Mouse (Mus musculus) intestine, postnatal 0 days (tissue): ENCODE results near the gene Gopc. TPM values are rescaled to one million over a fixed set of nuclear protein-coding genes. Genes with fewer than 3 reads are reported as not detected.
"Not testable (repeated sequence)": the region's sequence is repeated elsewhere in the genome, so short reads cannot be mapped to it uniquely, and the experiment has no call there.

Experiments
- ATAC-seq: fragments of 200-750 bp; cut with Nextera tagmentation; 2 replicates; pipeline ENCODE4 v1.8.0; 2017; ENCODE audit warnings: mild to moderate bottlenecking, moderate TSS enrichment, moderate library complexity
- H3K27ac ChIP-seq: fragments of 300-500 bp; sonication (generic); 2 replicates; pipeline ENCODE4 v1.5.1; 2014; ENCODE audit warnings: mild to moderate bottlenecking, low read depth, low read length, moderate library complexity
- H3K27me3 ChIP-seq: fragments of 300-500 bp; sonication (generic); replicated peaks from 2 replicates; pipeline ENCODE4 v1.6.1; 2014; ENCODE audit warnings: low read length, mixed read lengths; ENCODE audit not compliant: control insufficient read depth, insufficient read depth
- H3K36me3 ChIP-seq: fragments of 300-500 bp; sonication (generic); 2 replicates; pipeline ENCODE4 v1.6.1; 2014; ENCODE audit warnings: mild to moderate bottlenecking, moderate library complexity; ENCODE audit not compliant: control insufficient read depth, insufficient read depth
- H3K4me1 ChIP-seq: fragments of 300-500 bp; sonication (generic); replicated peaks from 2 replicates; pipeline ENCODE4 v1.6.1; 2014; ENCODE audit warnings: antibody characterized with exemption, low read length, mixed read lengths; ENCODE audit not compliant: control insufficient read depth, insufficient read depth
- H3K4me2 ChIP-seq: fragments of 300-500 bp; sonication (generic); replicated peaks from 2 replicates; pipeline ENCODE4 v1.6.1; 2014; ENCODE audit warnings: low read depth, mild to moderate bottlenecking, moderate library complexity
- H3K4me3 ChIP-seq: fragments of 300-500 bp; sonication (generic); 2 replicates; pipeline ENCODE4 v1.5.1; 2014; ENCODE audit warnings: low read depth, low read length
- H3K9ac ChIP-seq: fragments of 300-500 bp; sonication (generic); 2 replicates; pipeline ENCODE4 v1.6.1; 2014; ENCODE audit warnings: mild to moderate bottlenecking, low read depth, low read length
- H3K9me3 ChIP-seq: fragments of 300-500 bp; sonication (generic); 2 replicates; pipeline ENCODE4 v1.6.1; 2016; ENCODE audit warnings: mixed run types; ENCODE audit not compliant: control insufficient read depth
- CTCF ChIP-seq: sonication (generic); IDR thresholded peaks from 2 replicates; pipeline ENCODE4 v1.5.1; 2016; ENCODE audit warnings: low read depth, mild to moderate bottlenecking, control low read depth, antibody characterized with exemption, moderate library complexity
- WGBS: fragments of 180-500 bp; shearing (Covaris S2); extraction: QIAGEN DNeasy Blood & Tissue Kit; methylation state at CpG from one replicate; pipeline ENCODE4 v1.1.7; 2014; 5-methylcytosine and 5-hydroxymethylcytosine counted together
- polyA plus RNA-seq: library from polyadenylated mRNA; unstranded; fragments of >200 nt; fragmentation: Nextera tagmentation; extraction: Ambion mirVana; gene quantifications from 2 replicates; pipeline ENCODE4 v1.2.1, GENCODE M21; 2015

Gopc gene
- polyA plus RNA-seq, 1 experiment from 2014 or later = 10.4 TPM

DNA sequence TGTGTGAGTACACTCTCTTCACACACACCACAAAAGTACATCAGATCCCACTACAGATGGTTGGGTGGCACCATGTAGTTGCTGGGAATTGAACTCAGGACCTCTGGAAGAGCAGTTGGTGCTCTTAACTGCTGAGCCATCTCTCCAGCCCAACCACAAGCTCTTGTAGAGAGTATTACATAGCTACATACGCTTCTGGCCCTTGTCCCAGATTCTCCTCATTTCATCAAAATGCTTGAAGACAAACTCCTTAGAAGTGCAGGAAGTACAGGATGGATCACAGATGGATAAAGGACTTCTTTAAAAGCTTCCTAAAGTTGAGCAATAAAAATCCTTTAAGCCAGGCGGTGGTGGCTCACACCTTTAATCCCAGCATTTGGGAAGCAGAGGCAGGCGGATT is 60.0 kb downstream of the Gopc start:
- no peak overlapping the region for H3K4me3 ChIP-seq
- H3K4me2 ChIP-seq = no peak overlapping the region
- H3K27me3 ChIP-seq = no peaks in the 10 kb centered on the region
- TF ChIP-seq CTCF = no peak
- H3K9me3 ChIP-seq = no peaks in the 10 kb centered on the region
- ATAC-seq = no peak
- WGBS = 84% methylated on average over 3 of the region's 3 CpGs
- H3K4me1 ChIP-seq = no peaks in the 10 kb centered on the region
- H3K9ac ChIP-seq = no peak overlapping the region
- peaks cover 31% of the 10 kb centered on the region for H3K36me3 ChIP-seq
- no peak overlapping the region for H3K27ac ChIP-seq

DNA sequence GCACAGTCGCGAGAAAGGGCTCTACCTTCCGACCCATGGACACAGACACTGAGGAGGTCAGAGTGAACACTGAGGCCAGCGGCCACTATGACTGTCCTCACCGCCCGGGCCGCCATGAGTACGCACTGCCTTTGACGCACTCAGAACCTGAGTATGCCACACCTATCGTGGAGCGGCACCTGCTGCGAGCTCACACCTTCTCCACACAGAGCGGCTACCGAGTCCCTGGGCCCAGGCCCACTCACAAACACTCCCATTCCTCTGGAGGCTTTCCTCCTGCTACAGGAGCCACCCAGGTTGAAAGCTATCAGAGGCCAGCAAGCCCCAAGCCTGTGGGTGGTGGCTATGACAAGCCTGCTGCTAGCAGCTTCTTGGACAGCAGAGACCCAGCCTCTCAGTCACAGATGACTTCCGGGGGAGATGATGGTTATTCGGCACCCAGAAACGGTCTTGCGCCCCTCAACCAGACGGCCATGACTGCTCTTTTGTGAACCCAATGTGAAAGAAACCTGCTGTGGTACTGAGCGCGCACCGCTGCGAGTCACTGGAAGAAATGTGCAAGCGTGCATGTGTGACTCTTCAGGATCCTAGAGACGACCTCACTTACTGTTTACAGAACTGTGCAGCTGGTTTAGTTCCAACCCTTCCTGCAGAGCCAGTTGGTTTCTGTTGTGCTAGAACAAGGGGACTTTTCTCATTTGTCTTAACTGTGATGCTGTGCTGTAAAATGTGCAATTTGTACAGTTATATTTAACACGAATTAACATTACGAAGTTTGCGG is 62.2 kb downstream of the Gopc start:
- H3K4me3 ChIP-seq = no peak overlapping the region
- H3K27me3 ChIP-seq = no peaks in the 10 kb centered on the region
- no peak for ATAC-seq
- no peak overlapping the region for H3K4me2 ChIP-seq
- H3K27ac ChIP-seq = peak overlapping the region; percentile 15; the same call in 1 of the 2 replicates
- H3K4me1 ChIP-seq = no peaks in the 10 kb centered on the region
- WGBS = 83% methylated on average over 28 of the region's 28 CpGs
- peaks cover 50% of the 10 kb centered on the region for H3K36me3 ChIP-seq
- H3K9me3 ChIP-seq = no peaks in the 10 kb centered on the region
- no peak overlapping the region for H3K9ac ChIP-seq
- no peak for TF ChIP-seq CTCF

DNA sequence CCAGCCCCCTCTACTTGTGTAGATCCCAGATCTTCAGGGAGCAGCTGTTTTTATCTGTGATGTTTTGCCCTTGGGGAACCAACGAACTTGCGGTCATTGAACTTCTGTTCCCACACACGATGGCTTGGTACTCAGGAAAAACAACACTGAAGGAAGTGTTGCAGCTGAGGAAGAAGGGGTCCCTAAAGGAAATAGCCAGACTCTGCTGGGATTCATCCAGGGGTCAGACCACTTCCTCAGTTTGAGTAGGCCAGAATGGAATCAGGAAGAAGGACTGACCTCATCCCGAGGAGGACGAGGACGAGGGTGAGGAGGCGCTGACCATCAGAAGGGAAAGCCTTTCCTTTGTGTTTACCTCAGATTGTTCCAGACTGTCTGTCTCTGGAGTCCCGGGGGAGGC is 72.7 kb downstream of the Gopc start:
- no peak overlapping the region for H3K9ac ChIP-seq
- H3K4me2 ChIP-seq = no peak overlapping the region
- no peaks in the 10 kb centered on the region for H3K4me1 ChIP-seq
- no peaks in the 10 kb centered on the region for H3K9me3 ChIP-seq
- no peak overlapping the region for H3K27ac ChIP-seq
- no peak for ATAC-seq
- WGBS = 53% methylated on average over 8 of the region's 8 CpGs
- H3K4me3 ChIP-seq = no peak overlapping the region
- peaks cover 49% of the 10 kb centered on the region for H3K36me3 ChIP-seq
- no peak for TF ChIP-seq CTCF
- H3K27me3 ChIP-seq = no peaks in the 10 kb centered on the region

DNA sequence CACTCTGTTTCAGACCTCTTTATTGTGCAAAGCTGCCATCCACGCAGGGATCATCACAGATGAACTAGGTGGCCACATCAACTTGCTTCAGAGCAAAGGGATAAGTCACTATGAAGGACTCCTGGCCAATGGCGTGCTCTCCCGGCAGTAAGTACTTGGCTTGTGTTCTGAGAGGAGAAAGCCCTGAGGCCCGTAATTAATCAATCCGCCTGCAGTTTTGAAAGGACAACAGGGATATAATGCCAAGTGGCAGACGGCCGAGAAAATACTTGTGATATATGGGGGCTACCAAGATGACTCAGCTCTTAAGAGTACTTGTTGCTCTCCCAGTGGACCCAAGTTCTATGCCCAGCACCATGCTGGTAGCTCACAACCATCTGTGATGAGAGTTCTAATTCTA is 77.3 kb downstream of the Gopc start:
- Histone ChIP-seq H3K27ac (no peak overlapping the region), H3K9ac (no peak overlapping the region), H3K27me3 (no peaks in the 10 kb centered on the region), H3K36me3 (peaks cover 26% of the 10 kb centered on the region), H3K4me3 (no peak overlapping the region), H3K4me2 (no peak overlapping the region), H3K9me3 (no peaks in the 10 kb centered on the region), H3K4me1 (no peaks in the 10 kb centered on the region)
- no peak for TF ChIP-seq CTCF
- 77% methylated on average over 7 of the region's 7 CpGs for WGBS
- no peak for ATAC-seq

DNA sequence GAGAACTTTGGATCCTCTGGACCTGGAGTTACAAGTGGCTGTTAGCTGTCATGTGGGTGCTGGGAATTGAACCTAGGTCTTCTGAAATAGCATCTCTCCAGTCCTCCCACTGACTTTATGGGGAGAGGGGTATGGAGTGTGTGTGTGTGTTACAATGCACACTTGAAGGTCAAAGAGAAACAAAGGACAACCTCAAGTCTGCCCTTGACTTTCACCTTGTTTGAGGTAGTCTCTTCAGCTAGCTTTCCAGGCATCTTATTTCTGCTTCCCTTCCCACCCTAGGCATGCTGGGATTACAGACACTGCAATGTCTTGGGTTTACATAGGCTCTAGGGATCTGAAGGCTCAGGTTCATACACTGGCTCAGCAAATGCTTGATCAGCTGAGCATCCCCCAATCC is 79.7 kb downstream of the Gopc start:
- no peaks in the 10 kb centered on the region for H3K9me3 ChIP-seq
- H3K4me1 ChIP-seq = no peaks in the 10 kb centered on the region
- H3K36me3 ChIP-seq = peaks cover 30% of the 10 kb centered on the region
- no peak overlapping the region for H3K27ac ChIP-seq
- H3K4me2 ChIP-seq = no peak overlapping the region
- no peak overlapping the region for H3K9ac ChIP-seq
- ATAC-seq = no peak
- TF ChIP-seq CTCF = no peak
- H3K27me3 ChIP-seq = no peaks in the 10 kb centered on the region
- H3K4me3 ChIP-seq = no peak overlapping the region

DNA sequence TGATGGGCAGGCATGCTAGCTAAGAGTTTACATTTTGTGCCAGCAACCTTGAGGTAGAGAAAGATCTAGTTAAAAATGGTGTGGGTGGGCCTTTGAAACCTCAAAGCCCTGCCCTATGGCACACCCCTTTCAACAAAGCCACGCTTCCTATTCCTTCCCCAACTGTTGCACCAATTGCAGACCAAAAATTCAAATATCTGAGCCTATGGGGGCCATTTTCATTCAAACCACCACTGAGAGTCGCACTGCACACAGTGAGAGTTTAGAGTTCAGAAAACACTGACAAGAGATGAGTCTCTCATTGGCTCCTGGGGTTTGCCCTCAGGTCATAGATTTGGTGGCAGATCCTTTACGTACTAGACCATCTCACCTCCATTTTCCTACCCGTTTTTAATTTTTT is 80.2 kb downstream of the Gopc start:
- 92% methylated on average over 4 of the region's 4 CpGs for WGBS
- Histone ChIP-seq H3K4me2 (no peak overlapping the region), H3K27ac (no peak overlapping the region), H3K9me3 (no peaks in the 10 kb centered on the region), H3K36me3 (peaks cover 30% of the 10 kb centered on the region), H3K4me3 (no peak overlapping the region), H3K4me1 (no peaks in the 10 kb centered on the region), H3K27me3 (no peaks in the 10 kb centered on the region), H3K9ac (no peak overlapping the region)
- ATAC-seq = no peak
- TF ChIP-seq CTCF = no peak

GRCm38 (mm10) chr10:52298568-52298967 is 83.4 kb downstream of the Gopc start:
- not testable (repeated sequence) for H3K4me3 ChIP-seq, H3K4me2 ChIP-seq, H3K9me3 ChIP-seq, H3K36me3 ChIP-seq, H3K27me3 ChIP-seq, H3K27ac ChIP-seq, H3K4me1 ChIP-seq, ATAC-seq, H3K9ac ChIP-seq
